Mouse (Mus musculus): ENCODE measurements around the gene Polr1e.

DNA sequence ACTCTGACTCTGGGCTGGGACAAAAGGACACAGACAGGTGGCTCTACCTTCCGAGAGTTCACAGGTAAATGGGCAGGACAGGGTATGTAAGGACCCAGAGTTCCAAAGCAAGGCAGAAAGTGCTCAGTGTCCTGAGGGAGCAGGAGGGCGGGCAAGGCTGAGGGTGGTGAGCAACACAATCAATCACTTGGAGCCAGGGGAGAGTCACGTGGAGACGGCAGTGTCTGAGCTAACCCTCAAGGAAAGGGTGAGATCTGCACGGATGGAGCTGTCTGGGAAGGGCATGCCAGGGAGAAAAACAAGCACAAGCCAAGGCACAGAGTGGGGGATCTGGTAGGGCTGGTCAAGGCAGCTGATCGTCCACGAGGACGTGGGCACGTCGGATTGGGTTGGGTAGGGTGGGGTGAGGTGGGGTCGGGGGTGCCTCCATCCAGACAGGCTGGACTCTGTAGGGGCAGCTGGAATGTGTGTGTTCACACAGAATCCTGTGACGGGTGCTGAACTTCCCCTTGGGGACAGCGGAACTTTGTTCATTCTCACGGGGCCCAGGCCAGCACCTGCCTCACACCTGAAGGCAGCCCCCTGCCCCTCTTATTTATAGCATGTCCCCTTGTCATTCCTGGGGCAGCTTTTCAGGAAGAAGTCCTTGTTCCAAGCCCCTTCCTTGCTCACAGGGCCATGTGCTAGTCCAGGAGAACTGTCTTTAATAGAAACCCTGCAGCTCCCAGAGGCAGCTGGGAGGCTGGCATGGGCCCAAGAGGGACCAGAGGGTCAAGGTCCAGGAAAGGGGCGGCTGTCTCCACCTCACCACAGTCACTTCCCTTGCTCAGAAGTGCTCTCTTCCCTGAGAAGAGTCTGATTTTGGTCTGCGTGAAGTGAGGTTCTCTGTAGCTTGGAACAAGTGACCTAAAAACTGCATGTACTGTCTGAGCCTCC, 16.6 kb downstream of the Polr1e start:
- TF ChIP-seq CTCF (IDR thresholded peaks at IDR 0.05; ENCODE audit: borderline replicate concordance, insufficient read depth, low read depth, low read length) (no peak), POLR2A (IDR thresholded peaks at IDR 0.05; ENCODE audit: borderline replicate concordance, insufficient read depth, low read length) (no peak)

Measured in cerebellum, adult 2 months (tissue).